Mouse (Mus musculus) neural tube, postnatal 0 days (tissue): ENCODE results near the gene Dhrs7. TPM values are rescaled to one million over a fixed set of nuclear protein-coding genes. Genes with fewer than 3 reads are reported as not detected.

ENCODE experiments used
- polyA plus RNA-seq: library from polyadenylated mRNA; unstranded; fragments of >200 nt; fragmentation: Nextera tagmentation; extraction: Ambion mirVana; gene quantifications from 2 replicates; pipeline ENCODE4 v1.2.1, GENCODE M21; 2015

Gene Dhrs7
- polyA plus RNA-seq: 41.9 and 48.1 TPM in 2 replicates

GRCm38 (mm10) chr12:72664735-72665337, at the start of gene Dhrs7:
Gene Dhrs7, minus strand, starts transcription at chr12:72664909.

GRCm38 (mm10) chr12:72649611-72650330, 14.9 kb downstream of the Dhrs7 start, which contains the start of gene Gm4756:
Gene Gm4756, minus strand, starts transcription at chr12:72649661.

Other genes starting within 250 kb of the Dhrs7 start
- 4.5 and 4.6 TPM in 2 replicates for gene Lrrc9, start 223.0 kb downstream of the Dhrs7 start, polyA plus RNA-seq
- gene Pcnx4, start 128.5 kb downstream of the Dhrs7 start, polyA plus RNA-seq: 16.0 and 17.3 TPM in 2 replicates
- not detected in 2 replicates for gene Gm4756, start 15.2 kb downstream of the Dhrs7 start, polyA plus RNA-seq
- gene Ppm1a, start 92.5 kb upstream of the Dhrs7 start, polyA plus RNA-seq: 82.7 and 93.3 TPM in 2 replicates